Mouse (Mus musculus) megakaryocyte, embryonic 14.5 days (primary cell): Measurements from ENCODE around the gene Rasgrp4. TPM values are rescaled to one million over a fixed set of nuclear protein-coding genes. Genes with fewer than 3 reads are reported as not detected.

ENCODE experiments used
- H3K27me3 ChIP-seq: replicated peaks from 2 replicates; pipeline ENCODE3; 2012; ENCODE audit warnings: inconsistent platforms
- H3K36me3 ChIP-seq: replicated peaks from 2 replicates; pipeline ENCODE3; 2012; ENCODE audit warnings: low read length, inconsistent platforms, mixed read lengths
- H3K4me1 ChIP-seq: 2 replicates; pipeline ENCODE4 v1.6.1; 2012; ENCODE audit warnings: inconsistent platforms
- H3K4me3 ChIP-seq: replicated peaks from 2 replicates; pipeline ENCODE3; 2012; ENCODE audit warnings: moderate library complexity, mild to moderate bottlenecking, inconsistent platforms
- H3K9me3 ChIP-seq: 2 replicates; pipeline ENCODE4 v1.6.1; 2012; ENCODE audit warnings: inconsistent platforms
- FLI1 ChIP-seq: IDR thresholded peaks from 2 replicates; pipeline ENCODE4 v1.6.1; 2012; ENCODE audit warnings: low read length, inconsistent platforms, mixed read lengths
- GATA1 ChIP-seq: IDR thresholded peaks from 3 replicates; pipeline ENCODE4 v1.6.1; 2012; ENCODE audit warnings: mixed read lengths, low read length, inconsistent platforms, borderline replicate concordance
- polyA plus RNA-seq: library from polyadenylated mRNA; stranded (reverse); fragments of >175 nt; gene quantifications from 2 replicates; pipeline ENCODE4 v1.2.3, GENCODE M21; 2012; ENCODE audit warnings: low replicate concordance; ENCODE audit not compliant: insufficient read depth

Gene Rasgrp4
- polyA plus RNA-seq, 1 experiment: 1.9 TPM

- TF ChIP-seq FLI1 (no peak), GATA1 (no peak)
- peaks cover 4% of the 10 kb centered on the region for H3K27me3 ChIP-seq
- no peak overlapping the region for H3K4me3 ChIP-seq
These were observed 12.1 kb downstream of the Rasgrp4 start for GRCm38 (mm10) chr7:29146625-29147367.

GRCm38 (mm10) chr7:29148771-29149170, 14.1 kb downstream of the Rasgrp4 start:
- H3K27me3 ChIP-seq: peaks cover 4% of the 10 kb centered on the region
- H3K36me3 ChIP-seq: peaks cover 22% of the 10 kb centered on the region
- H3K4me1 ChIP-seq: peaks cover 56% of the 10 kb centered on the region
- no peaks in the 10 kb centered on the region for H3K9me3 ChIP-seq
- no peak for TF ChIP-seq GATA1
- no peak for TF ChIP-seq FLI1
- H3K4me3 ChIP-seq: peak overlapping the region; percentile 8

More at GRCm38 (mm10) chr7:29146625-29147367, 12.1 kb downstream of the Rasgrp4 start:
- peaks cover 3% of the 10 kb centered on the region for H3K36me3 ChIP-seq
- no peaks in the 10 kb centered on the region for H3K9me3 ChIP-seq
- peaks cover 73% of the 10 kb centered on the region for H3K4me1 ChIP-seq

GRCm38 (mm10) chr7:29151486-29151885, 16.8 kb downstream of the Rasgrp4 start:
- Histone ChIP-seq H3K4me3 (no peak overlapping the region), H3K36me3 (peaks cover 35% of the 10 kb centered on the region), H3K9me3 (peaks cover 5% of the 10 kb centered on the region; the same call in 1 of the 2 replicates), H3K27me3 (peaks cover 4% of the 10 kb centered on the region), H3K4me1 (peaks cover 45% of the 10 kb centered on the region)
- TF ChIP-seq GATA1: no peak
- TF ChIP-seq FLI1: no peak

DNA sequence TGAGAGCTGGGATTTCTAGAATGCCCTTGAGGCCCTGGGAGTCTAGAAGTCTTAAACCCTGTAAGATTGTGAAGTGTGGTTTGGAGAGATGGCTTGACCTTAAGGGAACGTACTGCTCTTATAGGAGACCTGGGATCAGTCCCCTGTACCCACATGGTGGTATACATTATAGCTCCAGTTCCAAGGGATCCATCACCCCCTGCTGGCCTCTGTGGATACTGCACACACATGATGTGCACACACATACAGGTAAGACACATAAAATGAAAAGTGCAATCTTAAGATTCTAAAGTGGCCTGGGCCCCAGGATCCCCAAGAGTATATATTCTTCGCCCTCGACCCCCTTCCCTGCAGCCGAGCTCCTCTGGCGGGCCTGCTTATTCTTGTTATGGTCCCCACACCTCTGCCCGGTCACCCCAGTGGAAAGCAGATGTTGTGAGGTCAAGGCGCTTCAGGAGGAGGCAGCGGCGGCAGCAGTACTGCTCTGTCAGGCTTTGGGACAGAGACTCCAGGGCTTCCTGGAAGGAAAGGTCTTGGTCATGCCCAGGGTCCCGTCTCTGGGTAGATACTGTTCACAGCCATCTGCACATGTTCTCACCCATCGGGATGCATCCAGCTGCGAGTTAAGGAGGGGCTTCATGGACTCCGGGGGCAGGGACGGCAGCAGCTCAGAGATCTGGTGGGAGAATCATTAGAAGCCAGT, 19.5 kb downstream of the Rasgrp4 start:
- TF ChIP-seq GATA1: no peak
- no peak for TF ChIP-seq FLI1
- Histone ChIP-seq H3K9me3 (peaks cover 5% of the 10 kb centered on the region; the same call in 1 of the 2 replicates), H3K36me3 (peaks cover 40% of the 10 kb centered on the region), H3K4me3 (no peak overlapping the region), H3K27me3 (peaks cover 7% of the 10 kb centered on the region), H3K4me1 (peaks cover 44% of the 10 kb centered on the region)

GRCm38 (mm10) chr7:29155196-29155837, 20.7 kb downstream of the Rasgrp4 start:
- Histone ChIP-seq H3K36me3 (peaks cover 45% of the 10 kb centered on the region), H3K27me3 (peaks cover 8% of the 10 kb centered on the region), H3K4me1 (peaks cover 36% of the 10 kb centered on the region), H3K9me3 (peaks cover 5% of the 10 kb centered on the region; the same call in 1 of the 2 replicates), H3K4me3 (peak overlapping the region; percentile 100)
- TF ChIP-seq FLI1 (no peak), GATA1 (no peak)

- peaks cover 5% of the 10 kb centered on the region; the same call in 1 of the 2 replicates for H3K9me3 ChIP-seq
- H3K27me3 ChIP-seq: peaks cover 8% of the 10 kb centered on the region
- H3K36me3 ChIP-seq: peaks cover 53% of the 10 kb centered on the region
- TF ChIP-seq FLI1 (no peak), GATA1 (no peak)
- peaks cover 29% of the 10 kb centered on the region for H3K4me1 ChIP-seq
- peak within 1 kb of the TSS; percentile 100 for H3K4me3 ChIP-seq
These were observed 21.5 kb downstream of the Rasgrp4 start, which contains the start of gene Fam98c for GRCm38 (mm10) chr7:29155838-29156782. TSS of gene Fam98c (minus strand) at chr7:29156234.

DNA sequence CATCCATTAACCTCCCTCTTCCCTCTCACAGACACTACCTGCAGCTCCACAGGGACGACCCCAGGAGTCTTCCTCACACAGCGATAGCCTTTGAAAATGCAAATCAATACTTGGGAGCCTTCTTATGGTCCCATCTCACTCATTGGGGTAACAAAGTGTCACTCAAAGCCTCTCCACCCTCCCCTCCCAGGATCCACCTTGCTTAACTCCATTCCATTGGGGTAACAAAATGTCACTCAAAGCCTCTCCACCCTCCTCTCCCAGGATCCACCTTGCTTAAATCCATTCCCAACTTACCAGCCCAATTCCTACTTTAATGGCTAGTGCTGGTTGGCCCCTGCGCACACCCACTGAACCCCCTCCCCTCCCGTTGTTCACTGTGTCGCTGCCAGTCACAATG, 23.6 kb downstream of the Rasgrp4 start:
- no peak overlapping the region for H3K4me3 ChIP-seq
- H3K9me3 ChIP-seq: peaks cover 5% of the 10 kb centered on the region; the same call in 1 of the 2 replicates
- H3K27me3 ChIP-seq: peaks cover 11% of the 10 kb centered on the region
- peaks cover 58% of the 10 kb centered on the region for H3K36me3 ChIP-seq
- peaks cover 27% of the 10 kb centered on the region for H3K4me1 ChIP-seq
- TF ChIP-seq FLI1: no peak
- no peak for TF ChIP-seq GATA1

DNA sequence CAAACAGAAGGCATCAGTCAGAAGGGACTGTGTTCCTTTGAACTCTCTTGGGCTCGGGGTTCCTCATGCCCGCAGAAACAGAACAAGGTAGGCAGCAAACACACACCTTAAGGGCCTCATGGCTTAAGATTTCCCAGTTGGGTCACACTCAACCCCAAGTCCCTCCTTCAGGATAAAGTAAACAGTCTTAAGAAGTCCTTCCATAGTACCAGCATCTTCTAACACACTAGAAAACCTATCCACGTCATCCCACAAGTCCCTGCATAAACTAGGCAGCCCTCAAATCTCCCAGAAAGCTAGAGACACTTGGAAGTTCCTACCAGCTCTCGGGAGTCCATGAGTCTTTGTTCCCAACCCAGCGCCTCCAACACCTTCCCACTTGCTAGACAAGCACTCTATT, 27.6 kb downstream of the Rasgrp4 start:
- no peak overlapping the region for H3K4me3 ChIP-seq
- no peak for TF ChIP-seq GATA1
- TF ChIP-seq FLI1: no peak
- peaks cover 19% of the 10 kb centered on the region for H3K4me1 ChIP-seq
- H3K9me3 ChIP-seq: no peaks in the 10 kb centered on the region
- peaks cover 72% of the 10 kb centered on the region for H3K36me3 ChIP-seq
- H3K27me3 ChIP-seq: peaks cover 11% of the 10 kb centered on the region
